Mouse (Mus musculus): ENCODE results near the gene Ushbp1. TPM values are rescaled to one million over a fixed set of nuclear protein-coding genes. Genes with fewer than 3 reads are reported as not detected.

Ushbp1 gene
- 0.06 TPM for polyA plus RNA-seq (2017; shearing (Covaris generic))

DNA sequence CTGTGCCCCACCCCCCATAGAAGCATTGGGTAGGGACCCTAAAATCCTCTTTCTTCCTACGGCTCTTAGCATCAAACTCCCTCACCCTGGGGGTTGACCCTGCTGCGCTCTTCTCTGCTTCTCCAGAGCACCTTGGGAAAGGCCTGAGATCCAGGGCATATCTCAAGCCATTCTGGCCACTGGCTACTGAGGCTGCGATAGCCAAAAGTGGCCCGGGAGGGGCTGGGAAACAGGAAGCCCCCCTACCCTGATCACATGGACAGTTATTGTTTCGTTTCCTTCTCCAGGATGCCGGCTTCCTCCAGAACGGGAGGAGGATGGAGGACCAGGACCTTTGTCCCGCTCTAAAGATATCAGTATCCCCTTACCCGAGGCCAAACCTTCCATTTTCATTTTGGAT lies at the start of gene Ushbp1:
Gene Ushbp1, minus strand, starts transcription at position 174 of the 400 bp plus-strand sequence.

DNA sequence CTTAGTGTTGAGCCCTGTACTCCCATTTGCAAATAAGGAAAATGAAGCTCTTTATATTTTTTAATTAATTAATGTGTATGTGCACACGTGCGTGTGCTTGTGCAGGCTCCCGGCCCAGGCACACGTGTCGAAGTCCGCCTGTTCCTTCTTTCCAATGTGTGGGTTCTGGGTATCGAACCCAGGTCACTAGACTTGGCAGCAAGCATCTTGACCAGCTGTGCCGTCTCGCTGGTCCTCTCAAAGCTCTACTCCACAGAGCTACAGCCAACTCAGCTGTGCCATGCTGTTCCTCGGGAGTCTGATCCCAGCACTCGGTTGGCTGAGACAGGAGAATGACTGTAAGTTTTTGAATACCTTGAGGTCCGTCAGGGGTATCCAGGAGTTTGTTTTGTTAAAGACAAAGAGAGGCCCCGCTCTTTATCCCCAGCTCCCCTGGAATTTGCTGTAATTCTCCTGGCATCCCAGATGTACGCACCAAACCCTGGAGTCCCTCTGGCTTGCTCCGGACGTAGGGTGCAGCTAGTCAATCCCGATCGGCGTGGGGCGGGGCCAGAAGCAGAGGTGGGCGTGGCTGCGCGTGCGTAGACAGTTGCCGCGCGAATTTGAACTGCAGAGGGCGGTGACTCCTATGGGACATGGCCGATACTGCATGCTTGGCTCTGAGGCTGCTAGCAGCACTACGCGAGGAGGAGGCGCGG lies 9.9 kb upstream of the Ushbp1 start, which contains the start of gene Ankle1:
Gene Ankle1, plus strand, starts transcription at position 610 of the 698 bp plus-strand sequence.

DNA sequence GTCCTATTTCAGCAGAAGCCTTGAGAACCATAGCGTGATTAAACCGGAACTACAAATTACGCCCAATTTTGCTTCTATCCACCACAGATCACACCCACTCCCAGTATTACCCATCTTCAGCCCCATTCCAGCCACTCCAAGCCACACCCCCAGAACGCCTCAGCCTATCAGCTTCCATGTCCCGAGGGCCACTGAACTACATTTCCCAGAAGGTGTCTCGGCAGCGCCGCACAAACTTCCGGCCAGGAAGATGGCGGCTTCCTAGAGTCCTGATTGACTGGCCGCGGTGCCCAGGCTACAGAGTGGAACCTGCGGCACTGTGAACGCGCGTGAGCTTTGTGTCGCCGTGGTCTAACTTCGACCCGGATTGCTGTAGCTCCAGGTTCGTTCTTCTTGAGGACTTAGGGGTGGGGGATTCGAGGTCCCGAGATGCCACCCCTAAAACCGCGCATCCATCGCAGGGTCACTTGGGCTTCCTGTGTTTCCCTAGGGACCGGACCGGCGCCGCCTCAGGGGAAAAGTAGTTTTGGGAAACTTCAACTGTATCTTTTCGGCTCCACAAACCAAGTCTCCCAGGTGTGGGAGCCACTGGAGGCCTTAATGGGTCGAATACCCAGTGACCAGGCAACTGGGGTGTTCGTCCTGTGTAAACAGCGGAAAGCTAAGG lies 1.2 kb upstream of the Ushbp1 start, which contains the start of gene Babam1:
Gene Babam1, plus strand, starts transcription at position 223 of the 667 bp plus-strand sequence.

DNA sequence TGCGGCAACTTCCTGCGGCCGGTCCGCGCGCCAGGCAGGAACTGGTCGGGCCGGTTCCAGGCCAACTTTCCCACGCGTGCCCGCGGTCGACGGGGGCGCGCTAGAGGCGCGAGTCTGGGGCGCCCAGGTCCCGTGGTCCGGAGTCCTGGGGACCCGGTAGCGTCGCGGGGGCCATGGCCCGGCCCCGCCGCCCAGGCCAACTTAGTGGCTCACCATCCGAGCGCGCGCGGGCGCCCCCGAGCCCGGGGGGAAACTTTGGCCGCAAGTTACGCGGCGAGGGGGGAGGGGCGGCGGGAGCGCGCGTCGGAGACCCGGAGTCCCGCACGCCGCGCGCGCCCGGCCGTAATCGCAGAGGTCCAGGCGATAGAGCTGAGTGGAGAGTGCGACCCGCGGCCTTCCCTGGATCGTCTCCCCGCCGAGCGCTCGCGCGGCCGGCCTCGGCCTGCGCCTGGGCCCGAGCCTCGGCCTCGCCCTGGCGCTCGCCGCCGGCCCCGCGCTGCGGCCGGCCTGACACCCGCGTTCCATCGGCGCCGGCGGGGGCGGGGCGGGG lies 14.1 kb downstream of the Ushbp1 start, which contains the start of gene Nr2f6:
Gene Nr2f6, minus strand, starts transcription at position 540 of the 550 bp plus-strand sequence.

DNA sequence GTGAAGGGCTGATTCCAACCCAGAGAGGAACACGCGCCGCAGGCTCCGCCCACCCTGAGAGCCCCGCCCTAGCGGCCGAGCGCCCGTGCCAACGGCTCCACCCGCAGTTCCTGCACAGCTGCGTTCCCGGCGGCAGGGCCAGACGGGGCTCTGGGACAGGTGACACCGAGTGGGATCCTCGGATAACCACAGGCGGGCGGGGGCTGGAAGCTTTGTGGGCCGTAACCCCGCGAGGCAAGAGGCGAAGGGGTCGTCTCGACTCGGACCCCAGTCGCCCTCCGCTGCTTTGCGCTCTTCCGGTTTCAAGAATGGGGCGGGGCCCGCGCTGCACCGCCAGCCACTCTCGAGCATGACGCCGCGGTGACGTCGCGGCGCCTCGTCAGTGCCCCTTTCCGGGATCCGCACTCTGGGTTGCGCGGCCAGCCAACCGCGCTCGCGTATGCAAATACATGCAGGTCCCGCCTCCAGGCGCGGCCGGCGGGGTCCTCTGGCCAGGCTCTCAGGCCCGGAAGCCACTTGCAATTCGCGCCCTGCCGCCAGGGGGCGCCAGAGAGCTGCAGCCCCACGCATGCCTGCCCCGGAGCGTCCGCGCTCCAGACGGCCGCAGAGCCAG lies 24.3 kb downstream of the Ushbp1 start, which contains the start of gene Ocel1:
Gene Ocel1, plus strand, starts transcription at position 63 of the 613 bp plus-strand sequence.

DNA sequence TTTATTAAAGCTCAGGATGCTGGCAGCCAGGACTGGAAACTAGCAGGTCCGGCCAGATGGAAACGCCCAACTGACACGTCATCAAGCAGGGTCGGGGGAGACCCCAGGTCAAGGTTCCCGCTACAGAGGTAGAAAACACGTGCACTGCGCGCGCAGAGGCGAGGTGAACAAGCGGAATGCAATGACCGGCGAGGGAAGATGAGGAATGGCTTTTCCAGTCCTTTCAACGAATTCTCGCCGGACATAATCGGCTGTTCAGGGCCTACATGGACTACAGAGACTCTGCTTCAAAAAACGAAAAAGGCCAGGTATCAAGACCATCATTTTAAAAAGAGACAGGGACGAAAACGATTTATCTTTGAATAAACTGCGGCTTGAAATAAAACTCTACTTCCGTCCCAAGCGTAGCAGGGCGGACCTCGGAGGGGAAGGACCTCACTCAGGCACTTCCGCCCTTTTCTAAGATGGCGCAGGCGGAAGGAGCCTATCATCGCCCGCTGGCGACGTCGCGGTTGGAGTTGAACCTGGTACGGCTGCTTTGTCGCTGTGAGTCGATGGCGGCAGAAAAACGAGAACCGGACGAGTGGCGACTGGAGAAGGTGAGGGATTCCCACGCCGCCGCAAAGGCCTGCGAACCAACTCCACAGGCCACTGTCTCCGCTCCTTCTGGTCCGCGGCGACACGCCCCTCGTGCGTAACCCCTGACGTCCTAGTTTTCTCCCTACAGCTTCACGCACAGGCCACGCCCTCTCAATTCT lies 28.7 kb downstream of the Ushbp1 start, which contains the start of gene Use1:
Gene Use1, plus strand, starts transcription at position 78 of the 758 bp plus-strand sequence.

Other genes starting within 250 kb of the Ushbp1 start
- gene Myo9b, start 123.1 kb downstream of the Ushbp1 start, polyA plus RNA-seq (2017; shearing (Covaris generic)): 37.5 TPM
- gene Haus8, start 122.9 kb downstream of the Ushbp1 start, polyA plus RNA-seq (2017; shearing (Covaris generic)): 36.9 TPM
- 167 TPM for gene Use1, start 29.0 kb downstream of the Ushbp1 start, polyA plus RNA-seq (2017; shearing (Covaris generic))
- gene Ocel1, start 24.5 kb downstream of the Ushbp1 start, polyA plus RNA-seq (2017; shearing (Covaris generic)): 5.9 TPM
- 0.31 TPM for gene Nr2f6, start 13.8 kb downstream of the Ushbp1 start, polyA plus RNA-seq (2017; shearing (Covaris generic))
- gene Babam1, start 1.1 kb upstream of the Ushbp1 start, polyA plus RNA-seq (2017; shearing (Covaris generic)): 124 TPM
- gene Ankle1, start 10.2 kb upstream of the Ushbp1 start, polyA plus RNA-seq (2017; shearing (Covaris generic)): 2.1 TPM
- gene Abhd8, start 67.9 kb upstream of the Ushbp1 start, polyA plus RNA-seq (2017; shearing (Covaris generic)): 96.5 TPM
- 99.9 TPM for gene Mrpl34, start 69.2 kb upstream of the Ushbp1 start, polyA plus RNA-seq (2017; shearing (Covaris generic))
- 70.3 TPM for gene Dda1, start 73.4 kb upstream of the Ushbp1 start, polyA plus RNA-seq (2017; shearing (Covaris generic))
- gene Ano8, start 90.2 kb upstream of the Ushbp1 start, polyA plus RNA-seq (2017; shearing (Covaris generic)): 0.12 TPM
- 6.3 TPM for gene Gtpbp3, start 92.3 kb upstream of the Ushbp1 start, polyA plus RNA-seq (2017; shearing (Covaris generic))
- gene Plvap, start 116.0 kb upstream of the Ushbp1 start, polyA plus RNA-seq (2017; shearing (Covaris generic)): 0.23 TPM
- not detected for gene Ccdc194, start 129.9 kb upstream of the Ushbp1 start, polyA plus RNA-seq (2017; shearing (Covaris generic))
- gene Bst2, start 141.7 kb upstream of the Ushbp1 start, polyA plus RNA-seq (2017; shearing (Covaris generic)): 203 TPM
- 102 TPM for gene Mvb12a, start 147.1 kb upstream of the Ushbp1 start, polyA plus RNA-seq (2017; shearing (Covaris generic))
- gene Tmem221, start 163.1 kb upstream of the Ushbp1 start, polyA plus RNA-seq (2017; shearing (Covaris generic)): 0.39 TPM
- gene Nxnl1, start 170.8 kb upstream of the Ushbp1 start, polyA plus RNA-seq (2017; shearing (Covaris generic)): 0.16 TPM
- 11.9 TPM for gene Slc27a1, start 173.1 kb upstream of the Ushbp1 start, polyA plus RNA-seq (2017; shearing (Covaris generic))
- gene Pgls, start 196.4 kb upstream of the Ushbp1 start, polyA plus RNA-seq (2017; shearing (Covaris generic)): 26.4 TPM
- 7.1 TPM for gene Fam129c, start 201.8 kb upstream of the Ushbp1 start, polyA plus RNA-seq (2017; shearing (Covaris generic))
- gene Colgalt1, start 215.2 kb upstream of the Ushbp1 start, polyA plus RNA-seq (2017; shearing (Covaris generic)): 3.7 TPM